Mouse (Mus musculus) Muller cell, postnatal 12 days (primary cell): ENCODE results near the gene Cntn3.
"Not testable (repeated sequence)": the region's sequence is repeated elsewhere in the genome, so short reads cannot be mapped to it uniquely, and the experiment has no call there.

Source experiments
- DNase-seq: peaks from one replicate; pipeline ENCODE4 v3.0.0-alpha.2; 2015; ENCODE audit errors: inconsistent ontology term

Cntn3 gene

DNA sequence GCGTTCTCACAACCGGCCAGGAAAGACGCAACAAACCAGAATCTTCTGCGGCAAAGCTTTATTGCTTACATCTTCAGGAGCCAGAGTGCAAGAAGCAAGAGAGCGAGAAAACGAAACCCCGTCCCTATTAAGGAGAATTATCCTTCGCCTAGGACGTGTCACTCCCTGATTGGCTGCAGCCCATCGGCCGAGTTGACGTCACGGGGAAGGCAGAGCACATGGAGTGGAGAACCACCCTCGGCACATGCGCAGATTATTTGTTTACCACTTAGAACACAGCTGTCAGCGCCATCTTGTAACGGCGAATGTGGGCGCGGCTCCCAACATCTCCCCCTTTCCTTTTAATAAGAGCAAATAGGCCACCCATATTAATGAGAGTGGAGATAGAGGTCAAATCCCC lies at the start of gene Cntn3:
Cntn3 (minus strand) TSS at position 101 of the 400 bp plus-strand sequence.
- DNase-seq: not testable (repeated sequence)

DNA sequence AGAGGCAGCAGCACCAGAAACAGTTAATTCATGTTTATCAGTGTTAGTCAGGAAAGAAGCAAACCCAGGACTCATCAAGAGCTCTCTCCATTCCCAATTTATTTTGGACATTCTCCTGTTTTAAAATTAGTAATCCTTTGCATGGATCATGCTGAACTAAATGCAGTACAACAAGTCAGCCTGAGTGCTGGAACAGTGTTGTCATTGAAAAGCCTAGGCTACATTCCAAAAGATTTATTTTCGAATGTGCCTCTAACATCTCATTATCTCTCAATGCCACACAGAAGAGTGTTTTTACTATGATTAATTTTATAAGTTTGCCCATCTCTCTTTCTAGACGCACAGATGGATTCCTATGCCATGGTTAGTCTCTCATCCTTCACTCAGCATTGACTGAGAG lies 27.9 kb upstream of the Cntn3 start:
- DNase-seq: no peak

- no peak for DNase-seq
Observed at GRCm38 (mm10) chr6:102597756-102598155, 24.9 kb upstream of the Cntn3 start.

DNA sequence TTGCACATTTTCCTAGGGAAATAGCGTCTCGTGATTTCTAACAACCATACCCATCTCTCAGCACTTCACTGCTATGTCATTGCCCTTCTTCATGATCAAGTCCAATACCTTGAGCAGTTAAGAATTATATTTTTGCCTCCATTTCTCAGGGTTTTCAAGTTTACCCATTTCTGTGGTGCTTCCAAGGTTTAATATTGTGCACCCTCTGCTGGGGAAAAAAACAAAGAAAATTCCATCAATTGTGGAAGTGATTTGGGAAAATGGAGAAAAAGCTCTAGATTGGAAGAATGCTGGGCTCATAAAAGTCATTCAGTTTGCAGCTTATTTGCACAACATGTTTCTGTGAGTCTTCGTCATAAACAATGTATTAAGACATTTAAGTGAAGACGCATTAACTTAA lies 17.2 kb upstream of the Cntn3 start:
- DNase-seq: no peak

DNA sequence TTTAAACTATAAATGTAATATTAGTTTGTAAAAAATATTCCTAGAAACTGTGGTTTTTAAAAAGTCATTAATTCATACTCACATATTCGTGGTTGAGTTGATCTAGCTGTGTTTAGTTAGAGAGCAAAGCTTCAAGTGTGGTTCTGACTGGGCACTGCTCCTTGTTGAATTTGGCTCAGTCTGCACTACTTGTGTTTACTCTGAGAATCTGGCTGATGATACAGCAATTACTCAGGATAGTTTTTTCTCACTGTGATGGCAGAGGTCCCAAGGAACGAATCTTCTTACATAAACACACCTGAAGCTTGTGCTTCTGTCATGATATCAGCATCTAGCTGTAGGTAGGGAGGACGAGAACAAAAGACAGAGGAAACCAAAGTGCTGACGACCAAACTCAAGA lies 16.4 kb upstream of the Cntn3 start:
- DNase-seq: no peak

DNA sequence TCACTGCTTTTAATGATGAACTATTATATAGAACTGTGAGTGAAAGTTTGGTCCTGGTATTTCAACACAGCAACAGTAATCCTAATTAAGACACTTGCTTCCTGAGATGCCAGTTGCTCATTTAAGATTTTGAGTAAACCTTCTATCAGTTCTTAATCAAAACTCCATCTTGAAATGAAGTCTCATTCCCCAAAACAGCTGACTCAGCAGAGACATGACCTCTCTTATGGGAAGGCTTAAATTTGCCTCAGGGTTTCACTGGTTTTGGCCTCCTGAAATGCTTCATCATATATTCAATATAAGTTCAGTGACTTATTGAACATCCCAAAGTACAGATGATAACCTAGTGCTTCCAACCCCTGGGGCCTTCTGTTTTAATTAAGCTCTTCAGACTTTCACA lies 13.2 kb upstream of the Cntn3 start:
- no peak for DNase-seq

- DNase-seq: no peak
Observed at GRCm38 (mm10) chr6:102583578-102583977, 10.7 kb upstream of the Cntn3 start.

DNA sequence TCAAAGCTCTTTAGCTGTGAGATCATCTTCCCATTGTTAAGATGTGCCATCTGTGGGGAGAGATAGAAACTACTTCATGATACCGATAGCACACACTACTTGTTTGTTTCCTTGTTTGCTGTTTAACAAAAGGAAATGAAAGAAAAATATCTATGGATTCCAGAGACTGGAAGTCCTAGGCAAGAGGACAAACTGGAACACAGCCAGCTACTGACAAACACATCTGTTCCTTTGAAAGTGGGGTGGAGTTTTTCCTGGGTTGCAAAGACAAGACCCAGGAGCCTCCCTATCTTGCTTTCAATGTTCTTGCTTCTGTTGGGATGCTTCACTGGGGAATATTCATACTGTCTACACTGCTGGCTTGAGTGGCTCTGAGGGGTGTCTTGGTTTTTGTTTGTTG lies 5.4 kb downstream of the Cntn3 start:
- DNase-seq: no peak

- no peak for DNase-seq
Observed at GRCm38 (mm10) chr6:102565228-102565627, 7.7 kb downstream of the Cntn3 start.

GRCm38 (mm10) chr6:102564011-102564731 lies 8.7 kb downstream of the Cntn3 start:
- peak; percentile 80 for DNase-seq

GRCm38 (mm10) chr6:102563431-102563830 lies 9.5 kb downstream of the Cntn3 start:
- peak; percentile 12 for DNase-seq

- no peak for DNase-seq
Observed at GRCm38 (mm10) chr6:102557521-102557920, 15.4 kb downstream of the Cntn3 start.

GRCm38 (mm10) chr6:102556497-102556896 lies 16.4 kb downstream of the Cntn3 start:
- no peak for DNase-seq

GRCm38 (mm10) chr6:102555814-102556437 lies 17.0 kb downstream of the Cntn3 start:
- DNase-seq: no peak

- no peak for DNase-seq
Observed at GRCm38 (mm10) chr6:102555067-102555657, 17.7 kb downstream of the Cntn3 start.

- DNase-seq: no peak
Observed at GRCm38 (mm10) chr6:102541633-102542412, 31.1 kb downstream of the Cntn3 start.

- no peak for DNase-seq
Observed at GRCm38 (mm10) chr6:102535599-102535998, 37.3 kb downstream of the Cntn3 start.

GRCm38 (mm10) chr6:102523037-102523436 lies 49.9 kb downstream of the Cntn3 start:
- DNase-seq: no peak

GRCm38 (mm10) chr6:102520977-102521376 lies 51.9 kb downstream of the Cntn3 start:
- DNase-seq: no peak

DNA sequence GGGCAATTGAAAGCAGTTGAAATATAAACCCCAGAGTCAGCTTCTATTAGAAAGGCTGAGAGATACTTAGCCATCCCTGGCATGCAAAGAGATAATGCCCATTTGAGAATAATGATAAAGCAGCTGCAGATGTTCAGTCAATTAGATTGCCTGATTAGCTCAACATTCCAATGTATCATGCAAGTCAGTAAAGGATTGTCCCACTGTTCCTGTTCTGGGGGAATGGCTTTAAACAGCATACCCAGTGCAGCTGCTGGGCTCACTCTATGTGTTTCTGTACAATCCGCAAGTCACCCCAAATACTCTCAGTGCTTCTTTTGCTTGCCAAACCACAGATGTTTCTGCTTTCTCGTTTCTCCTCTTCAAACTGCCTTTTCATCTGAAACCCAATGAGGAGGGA lies 57.7 kb downstream of the Cntn3 start:
- peak; percentile 25 for DNase-seq

- no peak for DNase-seq
Observed at GRCm38 (mm10) chr6:102512085-102512484, 60.8 kb downstream of the Cntn3 start.

- peak; percentile 63 for DNase-seq
Observed at GRCm38 (mm10) chr6:102485509-102485908, 87.4 kb downstream of the Cntn3 start.
